Mouse (Mus musculus) megakaryocyte, embryonic 14.5 days (primary cell): Measurements from ENCODE around the gene Pomt1. TPM values are rescaled to one million over a fixed set of nuclear protein-coding genes. Genes with fewer than 3 reads are reported as not detected.
A peak's percentile ranks its signal among the peaks of the same experiment; 100 is the strongest.

Experiments
- H3K27me3 ChIP-seq: replicated peaks from 2 replicates; pipeline ENCODE3; 2012; ENCODE audit warnings: inconsistent platforms
- H3K36me3 ChIP-seq: replicated peaks from 2 replicates; pipeline ENCODE3; 2012; ENCODE audit warnings: low read length, inconsistent platforms, mixed read lengths
- H3K4me1 ChIP-seq: 2 replicates; pipeline ENCODE4 v1.6.1; 2012; ENCODE audit warnings: inconsistent platforms
- H3K4me3 ChIP-seq: replicated peaks from 2 replicates; pipeline ENCODE3; 2012; ENCODE audit warnings: moderate library complexity, mild to moderate bottlenecking, inconsistent platforms
- H3K9me3 ChIP-seq: 2 replicates; pipeline ENCODE4 v1.6.1; 2012; ENCODE audit warnings: inconsistent platforms
- FLI1 ChIP-seq: IDR thresholded peaks from 2 replicates; pipeline ENCODE4 v1.6.1; 2012; ENCODE audit warnings: low read length, inconsistent platforms, mixed read lengths
- GATA1 ChIP-seq: IDR thresholded peaks from 3 replicates; pipeline ENCODE4 v1.6.1; 2012; ENCODE audit warnings: mixed read lengths, low read length, inconsistent platforms, borderline replicate concordance
- polyA plus RNA-seq: library from polyadenylated mRNA; stranded (reverse); fragments of >175 nt; gene quantifications from 2 replicates; pipeline ENCODE4 v1.2.3, GENCODE M21; 2012; ENCODE audit warnings: low replicate concordance; ENCODE audit not compliant: insufficient read depth

Pomt1 gene
- 5.3 and 16.0 TPM in 2 replicates for polyA plus RNA-seq

DNA sequence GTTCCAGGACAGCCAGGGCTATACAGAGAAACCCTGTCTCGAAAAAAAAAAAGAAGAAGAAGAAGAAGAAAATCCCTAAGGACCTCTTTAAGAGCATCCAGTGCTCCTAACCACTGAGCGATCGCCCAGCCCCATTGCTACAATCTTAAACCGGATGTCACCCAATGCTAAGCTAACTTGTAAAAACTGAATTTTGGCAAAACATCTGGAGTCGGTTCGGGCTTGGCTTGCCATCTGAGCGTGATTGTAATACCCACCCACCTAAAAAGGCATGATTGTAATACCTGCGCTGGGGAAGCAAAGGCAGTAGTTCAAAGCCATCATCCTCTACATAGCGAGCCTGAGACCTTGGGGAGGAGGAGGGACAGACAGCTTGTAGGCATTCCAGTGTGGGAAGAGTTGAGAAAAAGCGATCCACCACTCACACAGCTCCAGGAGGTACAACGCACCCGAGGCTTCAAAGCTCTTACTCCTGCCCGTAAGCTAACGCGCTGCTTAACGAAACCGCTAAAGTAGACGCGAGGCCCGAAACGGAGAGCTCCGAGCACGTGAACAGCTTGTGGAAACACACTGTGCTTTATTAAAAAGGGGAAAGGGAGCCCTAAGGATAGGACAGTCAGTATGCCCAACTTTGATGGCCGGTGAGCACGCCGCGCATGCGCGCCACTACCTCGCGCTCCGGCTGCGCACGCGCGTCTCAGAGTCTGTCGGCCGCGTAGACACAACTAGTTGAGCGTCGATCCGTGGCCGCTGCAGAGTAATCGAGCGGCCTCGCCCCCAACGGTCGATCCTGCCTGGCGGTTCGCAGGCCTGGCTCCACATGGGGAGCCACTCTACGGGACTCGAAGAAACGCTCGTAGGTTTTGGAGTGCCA is at the start of gene Pomt1:
Gene Pomt1 (plus strand): TSS at position 705 of the 874 bp plus-strand sequence.
- peaks cover 53% of the 10 kb centered on the region for H3K4me1 ChIP-seq
- peak within 1 kb of the TSS; percentile 95 for H3K4me3 ChIP-seq
- H3K36me3 ChIP-seq = peaks cover 61% of the 10 kb centered on the region
- TF ChIP-seq GATA1 = no peak
- TF ChIP-seq FLI1 = no peak
- no peaks in the 10 kb centered on the region for H3K27me3 ChIP-seq
- H3K9me3 ChIP-seq = no peaks in the 10 kb centered on the region

DNA sequence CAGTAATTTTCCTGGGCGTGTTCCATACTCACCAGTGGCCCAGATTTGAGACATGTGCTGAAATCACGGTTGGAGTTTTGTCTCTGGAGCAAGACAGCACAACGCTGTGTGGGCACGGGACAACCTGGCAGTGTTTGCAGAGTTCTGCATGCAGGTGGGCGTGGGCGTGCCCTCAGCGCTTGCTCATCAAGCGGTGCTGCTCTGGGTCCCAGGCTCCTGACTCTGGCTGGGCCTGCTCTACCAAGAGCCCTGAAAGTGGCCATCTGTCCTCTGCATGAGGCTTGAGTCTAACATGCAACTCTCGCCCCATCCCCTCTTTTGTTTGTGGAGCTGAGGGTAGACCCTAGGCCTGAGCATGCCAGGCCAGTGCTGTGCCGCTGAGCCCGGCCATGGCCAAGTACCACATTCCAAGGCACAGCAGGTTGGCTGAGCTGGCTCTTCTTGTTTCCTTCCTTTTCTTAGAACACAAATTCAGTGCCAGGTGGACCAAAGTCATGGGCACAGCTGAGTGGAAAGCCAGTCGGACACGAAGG is 49.3 kb upstream of the Pomt1 start:
- Histone ChIP-seq H3K27me3 (no peaks in the 10 kb centered on the region), H3K4me1 (peaks cover 95% of the 10 kb centered on the region), H3K4me3 (no peak overlapping the region), H3K9me3 (no peaks in the 10 kb centered on the region), H3K36me3 (peaks cover 96% of the 10 kb centered on the region)
- no peak for TF ChIP-seq FLI1
- no peak for TF ChIP-seq GATA1

DNA sequence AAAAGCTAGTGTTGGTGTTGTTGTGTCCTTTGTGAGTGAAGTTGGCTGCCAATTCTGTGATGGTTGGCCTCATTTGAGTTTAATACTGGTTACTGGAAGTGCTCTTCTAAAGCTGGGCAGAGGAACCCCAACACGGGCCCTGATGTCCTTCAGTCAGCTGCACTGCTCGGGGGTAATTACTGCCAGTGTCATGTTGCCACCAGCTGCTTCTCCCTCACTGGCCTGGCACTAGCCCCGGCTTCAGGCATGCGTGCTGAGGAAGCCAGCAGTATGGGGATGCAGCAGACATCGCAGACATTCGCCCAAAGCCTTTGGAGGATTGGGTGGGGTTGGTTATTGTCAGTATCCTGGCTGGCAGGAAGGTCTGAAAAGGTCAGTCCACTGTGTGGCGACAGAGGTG is 48.7 kb upstream of the Pomt1 start:
- Histone ChIP-seq H3K4me1 (peaks cover 95% of the 10 kb centered on the region), H3K36me3 (peaks cover 96% of the 10 kb centered on the region)

DNA sequence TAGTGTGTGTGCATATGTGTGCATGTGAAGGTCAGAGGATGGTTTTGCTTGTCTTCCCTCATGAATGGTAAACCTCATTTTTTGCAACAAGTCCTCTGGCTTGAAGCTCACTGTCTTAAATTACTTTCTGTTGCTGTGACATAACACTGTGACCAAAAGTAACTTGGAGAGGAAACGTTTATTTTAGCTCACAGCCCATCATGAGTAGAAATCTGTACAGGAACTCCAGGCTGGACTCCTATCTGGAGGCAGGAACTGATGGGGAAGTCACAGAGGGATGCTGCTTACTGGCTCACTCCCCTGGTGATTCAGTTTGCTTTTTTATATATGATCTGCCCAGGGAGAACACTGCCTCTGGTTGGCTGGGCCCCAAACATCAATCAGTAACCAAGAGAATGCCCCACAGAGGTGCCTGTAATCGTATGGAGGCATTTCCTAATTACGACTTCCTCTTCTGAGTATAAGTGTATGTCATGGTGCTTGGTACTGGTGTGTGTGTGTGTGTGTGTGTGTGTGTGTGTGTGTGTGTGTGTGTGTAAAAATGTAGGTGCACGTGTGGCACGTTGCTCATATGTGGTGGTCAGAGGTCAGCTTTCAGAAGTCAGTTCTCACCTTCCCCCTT is 47.2 kb upstream of the Pomt1 start:
- no peaks in the 10 kb centered on the region for H3K9me3 ChIP-seq
- TF ChIP-seq GATA1 (no peak), FLI1 (no peak)
- no peak overlapping the region for H3K4me3 ChIP-seq
- peaks cover 96% of the 10 kb centered on the region for H3K36me3 ChIP-seq
- H3K4me1 ChIP-seq = peaks cover 81% of the 10 kb centered on the region
- H3K27me3 ChIP-seq = no peaks in the 10 kb centered on the region

More for the DNA sequence above, 48.7 kb upstream of the Pomt1 start:
- H3K27me3 ChIP-seq = no peaks in the 10 kb centered on the region
- H3K4me3 ChIP-seq = peak overlapping the region; percentile 30
- H3K9me3 ChIP-seq = no peaks in the 10 kb centered on the region
- TF ChIP-seq GATA1 (no peak), FLI1 (no peak)

- peaks cover 67% of the 10 kb centered on the region for H3K4me1 ChIP-seq
- no peaks in the 10 kb centered on the region for H3K27me3 ChIP-seq
- no peak for TF ChIP-seq GATA1
- no peak for TF ChIP-seq FLI1
- no peak overlapping the region for H3K4me3 ChIP-seq
- peaks cover 96% of the 10 kb centered on the region for H3K36me3 ChIP-seq
- no peaks in the 10 kb centered on the region for H3K9me3 ChIP-seq
These were observed 45.8 kb upstream of the Pomt1 start for GRCm38 (mm10) chr2:32190620-32191019.

- no peaks in the 10 kb centered on the region for H3K27me3 ChIP-seq
- H3K36me3 ChIP-seq = peaks cover 97% of the 10 kb centered on the region
- TF ChIP-seq GATA1 (no peak), FLI1 (no peak)
- no peak overlapping the region for H3K4me3 ChIP-seq
- peaks cover 54% of the 10 kb centered on the region for H3K4me1 ChIP-seq
- H3K9me3 ChIP-seq = no peaks in the 10 kb centered on the region
These were observed 44.4 kb upstream of the Pomt1 start for GRCm38 (mm10) chr2:32191872-32192507.

GRCm38 (mm10) chr2:32198977-32199376 is 37.4 kb upstream of the Pomt1 start:
- TF ChIP-seq FLI1 = no peak
- TF ChIP-seq GATA1 = no peak
- Histone ChIP-seq H3K36me3 (peaks cover 100% of the 10 kb centered on the region), H3K4me1 (no peaks in the 10 kb centered on the region; the same call in 1 of the 2 replicates), H3K4me3 (no peak overlapping the region), H3K9me3 (no peaks in the 10 kb centered on the region), H3K27me3 (no peaks in the 10 kb centered on the region)

DNA sequence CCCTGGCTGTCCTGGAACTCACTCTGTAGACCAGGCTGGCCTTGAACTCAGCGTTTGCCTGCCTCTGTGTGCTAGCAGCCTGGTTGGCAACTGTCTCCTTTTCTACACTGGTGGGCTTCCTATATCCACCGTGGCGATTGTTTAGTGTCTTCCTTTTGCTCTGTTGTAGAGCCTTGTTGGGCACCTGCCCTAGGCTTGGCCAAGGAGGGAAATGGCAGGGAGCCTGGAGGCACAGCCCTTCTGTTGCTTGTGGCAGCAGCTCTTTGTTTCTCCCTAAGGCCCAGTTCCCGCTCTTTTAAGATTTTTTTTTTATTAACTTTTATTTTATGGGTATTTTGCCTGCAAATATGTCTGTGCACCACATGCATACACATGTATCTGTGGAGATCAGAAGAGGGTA is 36.4 kb upstream of the Pomt1 start:
- H3K4me1 ChIP-seq = no peaks in the 10 kb centered on the region; the same call in 1 of the 2 replicates
- H3K36me3 ChIP-seq = peaks cover 100% of the 10 kb centered on the region
- H3K4me3 ChIP-seq = no peak overlapping the region
- no peaks in the 10 kb centered on the region for H3K27me3 ChIP-seq
- TF ChIP-seq FLI1 = no peak
- no peaks in the 10 kb centered on the region for H3K9me3 ChIP-seq

- TF ChIP-seq FLI1 (no peak), GATA1 (no peak)
- no peaks in the 10 kb centered on the region; the same call in 1 of the 2 replicates for H3K4me1 ChIP-seq
- no peak overlapping the region for H3K4me3 ChIP-seq
- H3K27me3 ChIP-seq = no peaks in the 10 kb centered on the region
- no peaks in the 10 kb centered on the region for H3K9me3 ChIP-seq
- peaks cover 100% of the 10 kb centered on the region for H3K36me3 ChIP-seq
These were observed 35.7 kb upstream of the Pomt1 start for GRCm38 (mm10) chr2:32200712-32201111.
